Mouse (Mus musculus): ENCODE measurements around the gene Atl1. TPM values are rescaled to one million over a fixed set of nuclear protein-coding genes. Genes with fewer than 3 reads are reported as not detected.
A peak's percentile ranks its signal among the peaks of the same experiment; 100 is the strongest.

The Atl1 gene
- total and polyA plus RNA-seq, 3 experiments: 0.50 to 1.0 TPM; not detected in 1

DNA sequence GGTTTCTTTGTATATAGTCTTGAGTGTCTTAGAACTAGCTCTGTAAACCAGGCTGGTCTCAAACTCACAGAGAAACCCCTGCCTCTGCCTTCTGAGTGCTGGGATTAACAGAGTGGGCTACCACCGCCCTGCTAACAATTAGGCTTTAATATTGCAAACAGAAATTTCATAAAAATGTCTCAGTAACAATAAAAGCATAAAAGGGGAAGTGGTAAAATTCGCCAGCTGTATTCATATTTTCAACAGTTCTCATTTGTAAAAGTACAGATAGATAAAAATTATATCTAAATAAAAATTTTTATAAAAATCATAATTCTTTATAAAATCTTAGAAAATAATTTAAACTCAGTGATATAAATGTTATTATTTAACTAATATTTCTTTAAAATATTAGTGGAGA is 38.5 kb upstream of the Atl1 start:
- peak overlapping the region; percentile 19; the same call in 1 of the 2 replicates for H3K27ac ChIP-seq (ENCODE audit: control insufficient read depth, low read depth, low read length)
- H3K27me3 ChIP-seq (ENCODE audit: control insufficient read depth in 1 of 2, insufficient read depth in 2 of 2, low read length in 2 of 2): no peaks in the 10 kb centered on the region
- DNase-seq (ENCODE audit: low read depth, low spot score): peak; percentile 52
- H3K36me3 ChIP-seq (ENCODE audit: control insufficient read depth in 1 of 2, insufficient read depth in 2 of 2, low read length in 2 of 2): peaks cover 0 to 3% of the 10 kb centered on the region in 2 experiments; a peak in 2 of 4 replicates
- no peak overlapping the region; the same call in 1 of the 2 replicates for H3K9ac ChIP-seq (ENCODE audit: control insufficient read depth, low read depth, low read length, poor library complexity, severe bottlenecking)
- H3K9me3 ChIP-seq (replicated peaks; ENCODE audit: insufficient read depth, low read length): no peaks in the 10 kb centered on the region
- 0 out of 2 replicates have a peak, but pooled peaks cover 3% of the 10 kb centered on the region for H3K79me2 ChIP-seq (ENCODE audit: control insufficient read depth, insufficient read depth, low read length, poor library complexity)
- TF ChIP-seq SMC3 (IDR thresholded peaks at IDR 0.05; ENCODE audit: low read depth, low read length) (no peak), NELFE (IDR thresholded peaks at IDR 0.05; ENCODE audit: low read depth, low read length) (no peak), UBTF (IDR thresholded peaks at IDR 0.05; ENCODE audit: borderline replicate concordance, insufficient read depth, low read depth, low read length) (no peak), BHLHE40 (IDR thresholded peaks at IDR 0.05; ENCODE audit: borderline replicate concordance, low read depth, low read length) (no peak), EP300 (IDR thresholded peaks at IDR 0.05; ENCODE audit: low read depth in 1 of 2, low read length in 2 of 2) (peak in 1 of 2 experiments; percentile 61; a peak in 2 of 4 replicates), GABPA (IDR thresholded peaks at IDR 0.05; ENCODE audit: low read depth, low read length) (no peak), E2F4 (IDR thresholded peaks at IDR 0.05; ENCODE audit: borderline replicate concordance, low read depth, low read length) (no peak), SIN3A (IDR thresholded peaks at IDR 0.05; ENCODE audit: low read length) (no peak), MAZ (IDR thresholded peaks at IDR 0.05; ENCODE audit: low read depth, low read length) (no peak), ELF1 (IDR thresholded peaks at IDR 0.05; ENCODE audit: low read depth, low read length) (no peak), CHD2 (IDR thresholded peaks at IDR 0.05; ENCODE audit: low read length) (no peak), ETS1 (IDR thresholded peaks at IDR 0.05; ENCODE audit: low read depth, low read length) (peak; percentile 47; the same call in 1 of the 2 replicates)
- peaks cover 5 to 7% of the 10 kb centered on the region in 2 experiments for H3K4me1 ChIP-seq (ENCODE audit: control insufficient read depth in 1 of 2, insufficient read depth in 2 of 2, low read length in 2 of 2)
- no peak overlapping the region for H3K4me3 ChIP-seq (ENCODE audit: control insufficient read depth in 1 of 2, insufficient read depth in 1 of 2, low read depth in 2 of 2, low read length in 2 of 2)

GRCm38 (mm10) chr12:69855641-69856300 is 36.6 kb upstream of the Atl1 start:
- Histone ChIP-seq H3K36me3 (ENCODE audit: control insufficient read depth in 1 of 2, insufficient read depth in 2 of 2, low read length in 2 of 2) (peaks cover 0 to 3% of the 10 kb centered on the region in 2 experiments; a peak in 2 of 4 replicates), H3K4me1 (ENCODE audit: control insufficient read depth in 1 of 2, insufficient read depth in 2 of 2, low read length in 2 of 2) (peaks cover 5 to 7% of the 10 kb centered on the region in 2 experiments), H3K4me3 (ENCODE audit: control insufficient read depth in 1 of 2, insufficient read depth in 1 of 2, low read depth in 2 of 2, low read length in 2 of 2) (no peak overlapping the region), H3K9ac (ENCODE audit: control insufficient read depth, low read depth, low read length, poor library complexity, severe bottlenecking) (no peak overlapping the region), H3K79me2 (ENCODE audit: control insufficient read depth, insufficient read depth, low read length, poor library complexity) (0 out of 2 replicates have a peak, but pooled peaks cover 3% of the 10 kb centered on the region), H3K27ac (ENCODE audit: control insufficient read depth, low read depth, low read length) (no peak overlapping the region), H3K27me3 (ENCODE audit: control insufficient read depth in 1 of 2, insufficient read depth in 2 of 2, low read length in 2 of 2) (no peaks in the 10 kb centered on the region), H3K9me3 (replicated peaks; ENCODE audit: insufficient read depth, low read length) (no peaks in the 10 kb centered on the region)
- no peak for TF ChIP-seq TBP (IDR thresholded peaks at IDR 0.05; ENCODE audit: low read depth, low read length)
- TF ChIP-seq MAFK (IDR thresholded peaks at IDR 0.05; ENCODE audit: borderline replicate concordance, low read depth, low read length): peak; percentile 92
- no peak for TF ChIP-seq USF1 (IDR thresholded peaks at IDR 0.05; ENCODE audit: low read depth, low read length)
- no peak for DNase-seq (ENCODE audit: low read depth, low spot score)
